Mouse (Mus musculus) intestine, embryonic 16.5 days (tissue): ENCODE results near the gene Vmn1r23. TPM values are rescaled to one million over a fixed set of nuclear protein-coding genes. Genes with fewer than 3 reads are reported as not detected.
"Not testable (repeated sequence)": the region's sequence is repeated elsewhere in the genome, so short reads cannot be mapped to it uniquely, and the experiment has no call there.

Source experiments
- ATAC-seq: fragments of 200-750 bp; cut with Nextera tagmentation; 2 replicates; pipeline ENCODE4 v1.8.0; 2017; ENCODE audit warnings: moderate TSS enrichment, moderate library complexity
- H3K27ac ChIP-seq: fragments of 300-500 bp; sonication (generic); 2 replicates; pipeline ENCODE4 v1.5.1; 2014; ENCODE audit warnings: mild to moderate bottlenecking, low read length
- H3K27me3 ChIP-seq: fragments of 300-500 bp; sonication (generic); replicated peaks from 2 replicates; pipeline ENCODE4 v1.6.1; 2014; ENCODE audit warnings: low read length, control low read depth, mixed read lengths; ENCODE audit not compliant: control insufficient read depth, insufficient read depth
- H3K36me3 ChIP-seq: fragments of 300-500 bp; sonication (generic); 2 replicates; pipeline ENCODE4 v1.6.1; 2014; ENCODE audit warnings: low read length, control low read depth; ENCODE audit not compliant: control insufficient read depth, insufficient read depth
- H3K4me1 ChIP-seq: fragments of 300-500 bp; sonication (generic); 2 replicates; pipeline ENCODE4 v1.6.1; 2014; ENCODE audit warnings: low read length, control low read depth, mixed read lengths; ENCODE audit not compliant: control insufficient read depth, insufficient read depth
- H3K4me2 ChIP-seq: fragments of 300-500 bp; sonication (generic); 2 replicates; pipeline ENCODE4 v1.6.1; 2014; ENCODE audit warnings: low read depth, low read length, control low read depth
- H3K4me3 ChIP-seq: fragments of 300-500 bp; sonication (generic); 2 replicates; pipeline ENCODE4 v1.5.1; 2014; ENCODE audit warnings: mild to moderate bottlenecking, low read length
- H3K9ac ChIP-seq: fragments of 300-500 bp; sonication (generic); 2 replicates; pipeline ENCODE4 v1.6.1; 2014; ENCODE audit warnings: low read depth, low read length
- H3K9me3 ChIP-seq: fragments of 300-500 bp; sonication (generic); 2 replicates; pipeline ENCODE4 v1.6.1; 2016; ENCODE audit warnings: low read length, control low read depth; ENCODE audit not compliant: control insufficient read depth
- WGBS: fragments of 180-500 bp; shearing (Covaris S2); extraction: QIAGEN DNeasy Blood & Tissue Kit; methylation state at CpG from one replicate; pipeline ENCODE4 v1.1.7; 2014; 5-methylcytosine and 5-hydroxymethylcytosine counted together
- polyA plus RNA-seq: library from polyadenylated mRNA; unstranded; fragments of >200 nt; fragmentation: Nextera tagmentation; extraction: Ambion mirVana; gene quantifications from 2 replicates; pipeline ENCODE4 v1.2.1, GENCODE M21; 2015

Gene Vmn1r23
- not detected in 2 replicates for polyA plus RNA-seq

DNA sequence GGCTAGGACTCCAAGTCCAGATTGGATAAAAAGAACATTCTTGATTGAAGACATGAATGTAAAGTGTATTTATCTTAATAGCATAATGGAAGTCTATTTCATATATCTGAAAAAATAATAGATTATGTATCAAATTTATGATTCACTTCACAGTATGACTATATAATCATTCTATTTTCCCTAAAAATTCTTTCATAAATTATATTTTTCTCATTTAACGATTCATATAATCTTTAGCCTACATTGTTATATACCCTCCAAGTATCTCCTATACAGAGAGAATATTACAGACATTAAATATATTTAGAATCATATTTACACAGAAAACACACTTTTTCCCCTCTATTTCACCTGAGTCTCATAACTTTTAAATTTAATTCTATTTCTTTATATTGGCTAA is at the start of gene Vmn1r23:
Gene Vmn1r23, minus strand, starts transcription at position 101 of the 400 bp plus-strand sequence.
- Histone ChIP-seq H3K4me3 (no peak within 1 kb of the TSS), H3K4me1 (no peaks in the 10 kb centered on the region), H3K36me3 (no peaks in the 10 kb centered on the region), H3K9me3 (no peaks in the 10 kb centered on the region), H3K27ac (no peak within 1 kb of the TSS), H3K4me2 (no peak within 1 kb of the TSS), H3K27me3 (no peaks in the 10 kb centered on the region), H3K9ac (no peak within 1 kb of the TSS)
- WGBS = 90% methylated on average over 1 of the region's 1 CpGs
- no peak for ATAC-seq

DNA sequence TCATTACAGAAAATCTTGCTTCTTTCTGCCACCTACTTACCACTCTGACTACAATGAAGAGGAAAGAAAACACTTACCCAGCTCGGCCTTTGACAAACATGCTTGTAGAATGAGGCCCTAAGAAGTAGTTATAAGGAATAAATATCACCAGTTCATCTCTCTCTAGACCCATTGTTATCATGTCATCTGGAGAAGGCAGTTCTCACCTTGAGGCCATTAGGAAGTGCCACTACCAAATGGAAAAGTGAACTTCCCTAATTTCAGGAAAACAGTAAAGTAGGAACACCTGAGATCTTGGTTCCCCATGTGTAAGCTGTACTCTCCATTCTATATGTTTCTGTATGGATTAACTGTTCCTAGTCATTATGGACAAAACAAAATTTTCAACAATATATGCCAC is 34.8 kb upstream of the Vmn1r23 start, which contains the start of gene Vmn1r24:
Gene Vmn1r24, minus strand, starts transcription at position 101 of the 400 bp plus-strand sequence.
- not testable (repeated sequence) for H3K4me1 ChIP-seq, H3K9ac ChIP-seq, H3K9me3 ChIP-seq, H3K36me3 ChIP-seq, H3K4me3 ChIP-seq, H3K4me2 ChIP-seq, H3K27me3 ChIP-seq, H3K27ac ChIP-seq, ATAC-seq
- 86% methylated on average over 1 of the region's 1 CpGs for WGBS

DNA sequence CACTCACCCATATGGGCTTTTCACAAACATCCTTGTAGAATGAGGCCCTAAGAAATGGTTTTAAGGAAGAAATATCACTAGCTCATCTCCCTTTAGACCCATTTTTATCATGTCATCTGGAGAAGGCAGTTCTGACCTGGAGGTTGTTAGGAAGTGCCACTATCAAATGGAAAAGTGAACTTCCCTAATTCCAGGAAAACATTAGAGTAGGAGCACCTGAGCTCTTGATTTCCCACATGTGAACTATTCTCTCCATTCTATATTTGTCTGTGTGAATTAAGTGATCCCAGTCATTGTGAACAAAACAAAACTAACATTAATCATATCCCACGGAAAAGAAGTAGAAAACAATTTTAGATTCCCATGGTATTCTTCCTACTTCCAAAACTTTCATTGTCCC is 18.7 kb downstream of the Vmn1r23 start, which contains the start of gene Vmn1r22:
Gene Vmn1r22, minus strand, starts transcription at position 101 of the 400 bp plus-strand sequence.
- no peaks in the 10 kb centered on the region for H3K9me3 ChIP-seq
- no peaks in the 10 kb centered on the region for H3K36me3 ChIP-seq
- H3K4me3 ChIP-seq = no peak within 1 kb of the TSS
- WGBS = 77% methylated on average over 1 of the region's 1 CpGs
- ATAC-seq = no peak
- no peak within 1 kb of the TSS for H3K4me2 ChIP-seq
- H3K27me3 ChIP-seq = no peaks in the 10 kb centered on the region
- H3K4me1 ChIP-seq = no peaks in the 10 kb centered on the region
- no peak within 1 kb of the TSS for H3K9ac ChIP-seq
- no peak within 1 kb of the TSS for H3K27ac ChIP-seq

Other genes starting within 250 kb of the Vmn1r23 start
- gene Pyurf, start 234.8 kb downstream of the Vmn1r23 start, polyA plus RNA-seq = 20.4 and 21.4 TPM in 2 replicates
- 15.8 and 15.9 TPM in 2 replicates for gene Lancl2, start 224.3 kb downstream of the Vmn1r23 start, polyA plus RNA-seq
- gene Vopp1, start 101.7 kb downstream of the Vmn1r23 start, polyA plus RNA-seq = 23.5 and 24.9 TPM in 2 replicates
- not detected in 2 replicates for gene Vmn1r21, start 76.5 kb downstream of the Vmn1r23 start, polyA plus RNA-seq
- not detected in 2 replicates for gene Vmn1r22, start 18.8 kb downstream of the Vmn1r23 start, polyA plus RNA-seq
- not detected in 2 replicates for gene Vmn1r24, start 34.7 kb upstream of the Vmn1r23 start, polyA plus RNA-seq
- not detected in 2 replicates for gene Vmn1r25, start 54.0 kb upstream of the Vmn1r23 start, polyA plus RNA-seq
- gene Vmn1r26, start 88.3 kb upstream of the Vmn1r23 start, polyA plus RNA-seq = not detected in 2 replicates